Mouse (Mus musculus): Measurements from ENCODE around the gene Npas2. TPM values are rescaled to one million over a fixed set of nuclear protein-coding genes. Genes with fewer than 3 reads are reported as not detected.

Npas2 gene
- polyA plus RNA-seq, 1 experiment: 1.8 TPM

GRCm38 (mm10) chr1:39272976-39273375, 79.4 kb downstream of the Npas2 start:
- H3K4me3 ChIP-seq (replicated peaks; ENCODE audit: insufficient read depth, low read depth, low read length): no peak overlapping the region
- TF ChIP-seq POLR2A (IDR thresholded peaks at IDR 0.05; ENCODE audit: borderline replicate concordance, insufficient read depth, low read length) (no peak), CTCF (IDR thresholded peaks at IDR 0.05; ENCODE audit: borderline replicate concordance, insufficient read depth, low read depth, low read length) (no peak)
- H3K27ac ChIP-seq (ENCODE audit: insufficient read depth, low read length): no peak overlapping the region
- DNase-seq: no peak
- WGBS: 62% methylated on average over 6 of the region's 6 CpGs
- no peaks in the 10 kb centered on the region for H3K27me3 ChIP-seq (ENCODE audit: control insufficient read depth, insufficient read depth, low read length)
- no peaks in the 10 kb centered on the region for H3K4me1 ChIP-seq (ENCODE audit: control insufficient read depth, insufficient read depth, low read length)

- DNase-seq: peak; percentile 47 to 77
- Histone ChIP-seq H3K27me3 (ENCODE audit: control insufficient read depth, insufficient read depth, low read length) (no peaks in the 10 kb centered on the region), H3K27ac (ENCODE audit: insufficient read depth, low read length) (no peak overlapping the region), H3K4me1 (ENCODE audit: control insufficient read depth, insufficient read depth, low read length) (peaks cover 20% of the 10 kb centered on the region), H3K4me3 (replicated peaks; ENCODE audit: insufficient read depth, low read depth, low read length) (peak overlapping the region; percentile 1)
- TF ChIP-seq CTCF (IDR thresholded peaks at IDR 0.05; ENCODE audit: borderline replicate concordance, insufficient read depth, low read depth, low read length): no peak
- WGBS: 12% methylated on average over 7 of the region's 7 CpGs
Measured at GRCm38 (mm10) chr1:39280391-39280790, 86.9 kb downstream of the Npas2 start.

GRCm38 (mm10) chr1:39280989-39281875, 87.7 kb downstream of the Npas2 start:
- no peak overlapping the region for H3K4me3 ChIP-seq (replicated peaks; ENCODE audit: insufficient read depth, low read depth, low read length)
- TF ChIP-seq CTCF (IDR thresholded peaks at IDR 0.05; ENCODE audit: borderline replicate concordance, insufficient read depth, low read depth, low read length): no peak
- no peak for TF ChIP-seq POLR2A (IDR thresholded peaks at IDR 0.05; ENCODE audit: borderline replicate concordance, insufficient read depth, low read length)
- no peaks in the 10 kb centered on the region for H3K27me3 ChIP-seq (ENCODE audit: control insufficient read depth, insufficient read depth, low read length)
- 71% methylated on average over 15 of the region's 15 CpGs for WGBS
- peak in 1 of 2 experiments; percentile 19 for DNase-seq
- peaks cover 20% of the 10 kb centered on the region for H3K4me1 ChIP-seq (ENCODE audit: control insufficient read depth, insufficient read depth, low read length)
- H3K27ac ChIP-seq (ENCODE audit: insufficient read depth, low read length): no peak overlapping the region

DNA sequence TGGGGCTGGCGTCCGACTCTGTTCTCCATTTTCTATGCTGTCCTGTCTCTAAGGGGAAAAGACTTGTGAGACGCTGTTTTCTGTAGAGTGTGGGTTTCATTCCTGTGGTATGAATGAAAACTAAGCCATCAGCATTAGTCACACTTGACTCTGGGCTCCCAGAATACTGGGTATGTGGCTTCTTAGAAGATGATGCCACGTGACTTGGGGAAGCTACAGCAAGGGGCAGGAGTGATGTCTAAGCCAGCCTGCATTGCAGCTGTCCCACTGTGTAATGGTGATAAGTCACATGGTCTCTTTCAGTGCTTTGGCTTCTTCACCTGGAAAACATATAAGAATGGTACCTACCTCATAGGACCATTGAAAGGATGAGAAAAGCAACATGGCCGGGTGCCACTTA, 88.4 kb downstream of the Npas2 start:
- Histone ChIP-seq H3K4me1 (ENCODE audit: control insufficient read depth, insufficient read depth, low read length) (peaks cover 20% of the 10 kb centered on the region), H3K27me3 (ENCODE audit: control insufficient read depth, insufficient read depth, low read length) (no peaks in the 10 kb centered on the region), H3K27ac (ENCODE audit: insufficient read depth, low read length) (no peak overlapping the region), H3K4me3 (replicated peaks; ENCODE audit: insufficient read depth, low read depth, low read length) (no peak overlapping the region)
- no peak for DNase-seq
- 78% methylated on average over 5 of the region's 5 CpGs for WGBS
- TF ChIP-seq POLR2A (IDR thresholded peaks at IDR 0.05; ENCODE audit: borderline replicate concordance, insufficient read depth, low read length) (no peak), CTCF (IDR thresholded peaks at IDR 0.05; ENCODE audit: borderline replicate concordance, insufficient read depth, low read depth, low read length) (no peak)

DNA sequence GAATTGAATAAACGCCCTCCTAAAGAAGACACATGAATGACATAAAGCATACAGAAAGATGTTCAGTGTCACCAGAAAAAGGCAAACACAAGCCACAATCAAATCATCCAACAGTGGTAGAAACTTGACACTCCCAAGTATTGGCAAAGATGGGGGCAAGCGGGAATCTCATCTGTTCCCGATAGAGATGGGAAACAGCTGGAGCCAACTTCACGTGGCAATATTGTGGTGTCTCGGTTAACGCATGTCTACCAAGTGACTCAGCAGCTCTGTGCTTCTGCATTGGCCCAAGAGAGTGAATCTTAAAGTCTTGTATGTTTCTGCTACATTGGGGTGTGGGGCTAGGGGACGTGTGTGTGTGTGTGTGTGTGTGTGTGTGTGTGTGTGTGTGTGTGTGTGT, 89.8 kb downstream of the Npas2 start:
- WGBS: 87% methylated on average over 7 of the region's 7 CpGs
- TF ChIP-seq CTCF (IDR thresholded peaks at IDR 0.05; ENCODE audit: borderline replicate concordance, insufficient read depth, low read depth, low read length) (no peak), POLR2A (IDR thresholded peaks at IDR 0.05; ENCODE audit: borderline replicate concordance, insufficient read depth, low read length) (no peak)
- DNase-seq: no peak
- Histone ChIP-seq H3K27me3 (ENCODE audit: control insufficient read depth, insufficient read depth, low read length) (no peaks in the 10 kb centered on the region), H3K27ac (ENCODE audit: insufficient read depth, low read length) (no peak overlapping the region), H3K4me3 (replicated peaks; ENCODE audit: insufficient read depth, low read depth, low read length) (no peak overlapping the region), H3K4me1 (ENCODE audit: control insufficient read depth, insufficient read depth, low read length) (peaks cover 20% of the 10 kb centered on the region)

- TF ChIP-seq POLR2A (IDR thresholded peaks at IDR 0.05; ENCODE audit: borderline replicate concordance, insufficient read depth, low read length) (no peak), CTCF (IDR thresholded peaks at IDR 0.05; ENCODE audit: borderline replicate concordance, insufficient read depth, low read depth, low read length) (no peak)
- peak; percentile 31 to 45 for DNase-seq
- peaks cover 16% of the 10 kb centered on the region for H3K4me1 ChIP-seq (ENCODE audit: control insufficient read depth, insufficient read depth, low read length)
- no peak overlapping the region for H3K27ac ChIP-seq (ENCODE audit: insufficient read depth, low read length)
- WGBS: 52% methylated on average over 16 of the region's 16 CpGs
- H3K27me3 ChIP-seq (ENCODE audit: control insufficient read depth, insufficient read depth, low read length): no peaks in the 10 kb centered on the region
- no peak overlapping the region for H3K4me3 ChIP-seq (replicated peaks; ENCODE audit: insufficient read depth, low read depth, low read length)
Measured at GRCm38 (mm10) chr1:39284786-39285185, 91.3 kb downstream of the Npas2 start.

DNA sequence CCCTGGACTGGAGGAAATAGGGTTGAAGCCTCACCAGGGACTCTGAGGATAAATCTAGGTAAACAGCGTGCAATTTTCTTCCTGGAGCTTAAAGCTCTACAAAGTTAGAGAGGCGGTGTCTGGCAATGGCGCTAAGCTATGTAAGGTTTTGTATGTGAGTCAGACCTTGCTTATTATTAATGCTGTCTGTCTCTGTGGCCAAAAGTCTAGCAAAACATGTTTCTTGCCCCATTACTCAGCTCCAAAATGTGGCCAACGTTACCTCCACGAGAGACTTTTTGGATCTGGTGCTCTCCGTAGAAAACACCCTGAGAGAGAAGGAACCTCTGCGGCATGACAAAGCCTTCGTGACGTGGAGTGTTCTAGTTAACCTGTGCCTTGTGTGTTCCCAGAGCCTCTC, 93.5 kb downstream of the Npas2 start:
- TF ChIP-seq POLR2A (IDR thresholded peaks at IDR 0.05; ENCODE audit: borderline replicate concordance, insufficient read depth, low read length) (no peak), CTCF (IDR thresholded peaks at IDR 0.05; ENCODE audit: borderline replicate concordance, insufficient read depth, low read depth, low read length) (no peak)
- 95% methylated on average over 9 of the region's 9 CpGs for WGBS

DNA sequence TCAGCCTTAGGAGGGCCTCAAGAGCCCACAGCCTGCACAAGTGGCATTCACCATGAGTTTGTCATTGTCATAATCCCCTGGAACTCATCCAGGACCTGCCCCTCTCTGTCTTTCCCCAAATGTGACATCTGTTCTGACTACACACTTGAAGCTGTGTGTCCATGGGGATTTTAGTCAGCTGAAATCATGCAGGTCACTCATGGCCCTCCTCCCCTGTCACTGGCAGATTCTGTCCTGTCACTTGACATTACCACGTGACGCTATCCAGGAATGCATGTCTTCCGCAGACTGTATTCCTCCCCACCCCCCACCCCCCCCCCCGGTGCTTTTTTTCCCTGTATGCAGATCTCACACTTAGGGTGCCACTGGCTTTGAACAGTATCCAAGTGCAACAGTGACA, 94.3 kb downstream of the Npas2 start:
- H3K27ac ChIP-seq (ENCODE audit: insufficient read depth, low read length): no peak overlapping the region
- H3K4me3 ChIP-seq (replicated peaks; ENCODE audit: insufficient read depth, low read depth, low read length): no peak overlapping the region
- no peak for DNase-seq
- WGBS: 24% methylated on average over 4 of the region's 4 CpGs
- H3K4me1 ChIP-seq (ENCODE audit: control insufficient read depth, insufficient read depth, low read length): peaks cover 4% of the 10 kb centered on the region
- H3K27me3 ChIP-seq (ENCODE audit: control insufficient read depth, insufficient read depth, low read length): no peaks in the 10 kb centered on the region
- TF ChIP-seq CTCF (IDR thresholded peaks at IDR 0.05; ENCODE audit: borderline replicate concordance, insufficient read depth, low read depth, low read length) (no peak), POLR2A (IDR thresholded peaks at IDR 0.05; ENCODE audit: borderline replicate concordance, insufficient read depth, low read length) (no peak)

More for the DNA sequence above, 93.5 kb downstream of the Npas2 start:
- Histone ChIP-seq H3K4me1 (ENCODE audit: control insufficient read depth, insufficient read depth, low read length) (peaks cover 4% of the 10 kb centered on the region), H3K27me3 (ENCODE audit: control insufficient read depth, insufficient read depth, low read length) (no peaks in the 10 kb centered on the region), H3K27ac (ENCODE audit: insufficient read depth, low read length) (no peak overlapping the region), H3K4me3 (replicated peaks; ENCODE audit: insufficient read depth, low read depth, low read length) (no peak overlapping the region)
- no peak for DNase-seq
